Mouse (Mus musculus) heart, embryonic 15.5 days (tissue): ENCODE results near the gene Xirp1. TPM values are rescaled to one million over a fixed set of nuclear protein-coding genes. Genes with fewer than 3 reads are reported as not detected.
"Not testable (repeated sequence)": the region's sequence is repeated elsewhere in the genome, so short reads cannot be mapped to it uniquely, and the experiment has no call there.

Source experiments
- ATAC-seq: fragments of 200-750 bp; cut with Nextera tagmentation; replicated peaks from 2 replicates; pipeline ENCODE4 v1.8.0; 2017; ENCODE audit warnings: low read depth, moderate TSS enrichment; ENCODE audit not compliant: insufficient number of reproducible peaks, insufficient read depth, low FRiP score
- H3K27ac ChIP-seq: fragments of 300-500 bp; sonication (generic); 2 replicates; pipeline ENCODE4 v1.5.1; 2015; ENCODE audit warnings: mild to moderate bottlenecking, inconsistent platforms
- H3K27me3 ChIP-seq: fragments of 300-500 bp; sonication (generic); 2 replicates; pipeline ENCODE4 v1.6.1; 2015; ENCODE audit warnings: inconsistent platforms
- H3K36me3 ChIP-seq: fragments of 300-500 bp; sonication (generic); 2 replicates; pipeline ENCODE4 v1.6.1; 2015; ENCODE audit warnings: mild to moderate bottlenecking, inconsistent platforms
- H3K4me1 ChIP-seq: fragments of 300-500 bp; sonication (generic); replicated peaks from 2 replicates; pipeline ENCODE4 v1.6.1; 2015; ENCODE audit warnings: inconsistent platforms
- H3K4me2 ChIP-seq: fragments of 300-500 bp; sonication (generic); 2 replicates; pipeline ENCODE4 v1.6.1; 2015; ENCODE audit warnings: inconsistent platforms, mild to moderate bottlenecking, moderate library complexity
- H3K4me3 ChIP-seq: fragments of 300-500 bp; sonication (generic); 2 replicates; pipeline ENCODE4 v1.5.1; 2015; ENCODE audit warnings: mild to moderate bottlenecking, inconsistent platforms
- H3K9ac ChIP-seq: fragments of 300-500 bp; sonication (generic); 2 replicates; pipeline ENCODE4 v1.6.1; 2015; ENCODE audit warnings: mild to moderate bottlenecking, inconsistent platforms
- H3K9me3 ChIP-seq: fragments of 300-500 bp; sonication (generic); replicated peaks from 2 replicates; pipeline ENCODE4 v1.6.1; 2016; ENCODE audit warnings: inconsistent platforms
- WGBS: fragments of 180-500 bp; shearing (Covaris S2); methylation state at CpG from one replicate; pipeline ENCODE4 v1.1.7; 2015; ENCODE audit warnings: mixed read lengths; 5-methylcytosine and 5-hydroxymethylcytosine counted together
- polyA plus RNA-seq: library from polyadenylated mRNA; unstranded; fragments of >200 nt; fragmentation: Nextera tagmentation; extraction: Ambion mirVana; gene quantifications from 2 replicates; pipeline ENCODE4 v1.2.1, GENCODE M21; 2015

Gene Xirp1
- polyA plus RNA-seq, 1 experiment from 2014 or later = 45.2 TPM

- 23% methylated on average over 7 of the region's 7 CpGs for WGBS
- H3K27me3 ChIP-seq = no peaks in the 10 kb centered on the region
- H3K4me3 ChIP-seq = peak overlapping the region; percentile 35
- ATAC-seq = no peak
- H3K36me3 ChIP-seq = peaks cover 38% of the 10 kb centered on the region
- peak overlapping the region; percentile 63 for H3K4me2 ChIP-seq
- H3K9me3 ChIP-seq = no peaks in the 10 kb centered on the region
- peak overlapping the region; percentile 96 for H3K27ac ChIP-seq
- peaks cover 67% of the 10 kb centered on the region for H3K4me1 ChIP-seq
- H3K9ac ChIP-seq = peak overlapping the region; percentile 49
Observed at GRCm38 (mm10) chr9:120020285-120020890, 3.0 kb downstream of the Xirp1 start.

- peaks cover 83% of the 10 kb centered on the region for H3K4me1 ChIP-seq
- H3K4me3 ChIP-seq = no peak overlapping the region
- no peak for ATAC-seq
- 65% methylated on average over 10 of the region's 10 CpGs for WGBS
- H3K4me2 ChIP-seq = no peak overlapping the region
- no peaks in the 10 kb centered on the region for H3K27me3 ChIP-seq
- no peak overlapping the region for H3K27ac ChIP-seq
- no peaks in the 10 kb centered on the region for H3K9me3 ChIP-seq
- peaks cover 65% of the 10 kb centered on the region for H3K36me3 ChIP-seq
- H3K9ac ChIP-seq = no peak overlapping the region
Observed at GRCm38 (mm10) chr9:120016956-120017355, 6.4 kb downstream of the Xirp1 start.

- no peak overlapping the region for H3K4me3 ChIP-seq
- H3K36me3 ChIP-seq = peaks cover 65% of the 10 kb centered on the region
- H3K9me3 ChIP-seq = no peaks in the 10 kb centered on the region
- H3K27me3 ChIP-seq = no peaks in the 10 kb centered on the region
- no peak overlapping the region for H3K4me2 ChIP-seq
- WGBS = 58% methylated on average over 6 of the region's 6 CpGs
- ATAC-seq = no peak
- peaks cover 87% of the 10 kb centered on the region for H3K4me1 ChIP-seq
- H3K27ac ChIP-seq = 0 out of 2 replicates have a peak overlapping the region, but pooled peaks have one; percentile 5
- H3K9ac ChIP-seq = 0 out of 2 replicates have a peak overlapping the region, but pooled peaks have one; percentile 13
Observed at GRCm38 (mm10) chr9:120014828-120015227, 8.6 kb downstream of the Xirp1 start.

GRCm38 (mm10) chr9:120013251-120013820 lies 10.1 kb downstream of the Xirp1 start:
- H3K36me3 ChIP-seq = peaks cover 55% of the 10 kb centered on the region

GRCm38 (mm10) chr9:120012781-120013180 lies 10.6 kb downstream of the Xirp1 start:
- Histone ChIP-seq H3K4me3 (no peak overlapping the region), H3K4me2 (no peak overlapping the region), H3K27me3 (no peaks in the 10 kb centered on the region), H3K9ac (no peak overlapping the region), H3K36me3 (peaks cover 50% of the 10 kb centered on the region), H3K27ac (peak overlapping the region; percentile 97), H3K9me3 (no peaks in the 10 kb centered on the region), H3K4me1 (peaks cover 68% of the 10 kb centered on the region)
- 73% methylated on average over 5 of the region's 5 CpGs for WGBS
- no peak for ATAC-seq

More at GRCm38 (mm10) chr9:120013251-120013820, 10.1 kb downstream of the Xirp1 start:
- peak overlapping the region; percentile 97 for H3K27ac ChIP-seq
- no peak overlapping the region for H3K9ac ChIP-seq
- no peak for ATAC-seq
- H3K4me2 ChIP-seq = no peak overlapping the region
- 57% methylated on average over 11 of the region's 11 CpGs for WGBS
- peaks cover 74% of the 10 kb centered on the region for H3K4me1 ChIP-seq
- H3K4me3 ChIP-seq = no peak overlapping the region
- no peaks in the 10 kb centered on the region for H3K27me3 ChIP-seq
- no peaks in the 10 kb centered on the region for H3K9me3 ChIP-seq

GRCm38 (mm10) chr9:120012161-120012560 lies 11.2 kb downstream of the Xirp1 start:
- Histone ChIP-seq H3K4me1 (peaks cover 62% of the 10 kb centered on the region), H3K36me3 (peaks cover 44% of the 10 kb centered on the region), H3K27ac (peak overlapping the region; percentile 97)
- not testable (repeated sequence) for ATAC-seq, H3K4me2 ChIP-seq, H3K27me3 ChIP-seq, H3K9me3 ChIP-seq, H3K9ac ChIP-seq, H3K4me3 ChIP-seq
- WGBS = 68% methylated on average over 6 of the region's 6 CpGs

GRCm38 (mm10) chr9:120011533-120011932 lies 11.9 kb downstream of the Xirp1 start:
- H3K4me1 ChIP-seq = peaks cover 56% of the 10 kb centered on the region
- H3K9me3 ChIP-seq = no peaks in the 10 kb centered on the region
- peaks cover 38% of the 10 kb centered on the region for H3K36me3 ChIP-seq
- H3K4me2 ChIP-seq = peak overlapping the region; percentile 89
- peak overlapping the region; percentile 38; the same call in 1 of the 2 replicates for H3K9ac ChIP-seq
- H3K4me3 ChIP-seq = peak overlapping the region; percentile 44
- ATAC-seq = peak; percentile 63
- H3K27me3 ChIP-seq = no peaks in the 10 kb centered on the region
- 1% methylated on average over 10 of the region's 10 CpGs for WGBS
- peak overlapping the region; percentile 97 for H3K27ac ChIP-seq

GRCm38 (mm10) chr9:120010781-120011511 lies 12.5 kb downstream of the Xirp1 start:
- WGBS = 1% methylated on average over 60 of the region's 60 CpGs
- peak overlapping the region; percentile 97 for H3K27ac ChIP-seq
- ATAC-seq = peak; percentile 91
- H3K9me3 ChIP-seq = no peaks in the 10 kb centered on the region
- peak overlapping the region; percentile 89 for H3K4me2 ChIP-seq
- peak overlapping the region; percentile 44 for H3K4me3 ChIP-seq
- peaks cover 50% of the 10 kb centered on the region for H3K4me1 ChIP-seq
- H3K27me3 ChIP-seq = no peaks in the 10 kb centered on the region
- peaks cover 32% of the 10 kb centered on the region for H3K36me3 ChIP-seq
- peak overlapping the region; percentile 38; the same call in 1 of the 2 replicates for H3K9ac ChIP-seq

GRCm38 (mm10) chr9:120009871-120010270 lies 13.5 kb downstream of the Xirp1 start:
- peaks cover 22% of the 10 kb centered on the region for H3K36me3 ChIP-seq
- no peak overlapping the region for H3K9ac ChIP-seq
- H3K4me1 ChIP-seq = peaks cover 41% of the 10 kb centered on the region
- 97% methylated on average over 3 of the region's 3 CpGs for WGBS
- H3K27ac ChIP-seq = no peak overlapping the region
- no peak for ATAC-seq
- no peaks in the 10 kb centered on the region for H3K9me3 ChIP-seq
- H3K4me3 ChIP-seq = no peak overlapping the region
- no peaks in the 10 kb centered on the region for H3K27me3 ChIP-seq
- no peak overlapping the region for H3K4me2 ChIP-seq

- no peak for ATAC-seq
- H3K27ac ChIP-seq = no peak overlapping the region
- WGBS = 79% methylated on average over 7 of the region's 7 CpGs
- H3K9ac ChIP-seq = no peak overlapping the region
- H3K4me1 ChIP-seq = peaks cover 36% of the 10 kb centered on the region
- H3K27me3 ChIP-seq = no peaks in the 10 kb centered on the region
- H3K4me3 ChIP-seq = no peak overlapping the region
- H3K36me3 ChIP-seq = peaks cover 16% of the 10 kb centered on the region
- no peaks in the 10 kb centered on the region for H3K9me3 ChIP-seq
- H3K4me2 ChIP-seq = no peak overlapping the region
Observed at GRCm38 (mm10) chr9:120009226-120009841, 14.1 kb downstream of the Xirp1 start.

- Histone ChIP-seq H3K27ac (no peak overlapping the region), H3K9ac (no peak overlapping the region), H3K27me3 (no peaks in the 10 kb centered on the region), H3K4me1 (peaks cover 21% of the 10 kb centered on the region), H3K9me3 (no peaks in the 10 kb centered on the region), H3K4me3 (no peak overlapping the region), H3K36me3 (peaks cover 6% of the 10 kb centered on the region; the same call in 1 of the 2 replicates), H3K4me2 (no peak overlapping the region)
- no peak for ATAC-seq
- WGBS = 97% methylated on average over 1 of the region's 1 CpGs
Observed at GRCm38 (mm10) chr9:120007833-120008232, 15.6 kb downstream of the Xirp1 start.
